Mouse (Mus musculus): ENCODE measurements around the gene Rasl10a.

- TF ChIP-seq POLR2A (IDR thresholded peaks at IDR 0.05; ENCODE audit: insufficient read length, low read depth), result no peak
- no peak for TF ChIP-seq MYOD1 (IDR thresholded peaks at IDR 0.05; ENCODE audit: control insufficient read depth in 1 of 3, insufficient read length in 2 of 3, low read depth in 2 of 3)
- no peak for TF ChIP-seq TCF3 (IDR thresholded peaks at IDR 0.05; ENCODE audit: insufficient read length, low read depth)
- no peak for TF ChIP-seq USF1 (IDR thresholded peaks at IDR 0.05; ENCODE audit: low read depth)
- no peak for TF ChIP-seq MAX (IDR thresholded peaks at IDR 0.05; ENCODE audit: low read depth)
- TF ChIP-seq POLR2AphosphoS2 (IDR thresholded peaks at IDR 0.05; ENCODE audit: insufficient read length, low read depth), result no peak
- TF ChIP-seq MYOG (IDR thresholded peaks at IDR 0.05; ENCODE audit: control insufficient read depth in 1 of 3, insufficient read depth in 1 of 3, insufficient read length in 2 of 3, low read depth in 2 of 3), result no peak
These were observed 17.0 kb downstream of the Rasl10a start for GRCm38 (mm10) chr11:5074882-5075281.

Data from myocyte (in vitro differentiated cells).